Mouse (Mus musculus): ENCODE results near the gene Ntn3. TPM values are rescaled to one million over a fixed set of nuclear protein-coding genes. Genes with fewer than 3 reads are reported as not detected.

Ntn3 gene
- total RNA-seq, 2 experiments from 2014 or later = 0.67 to 0.72 TPM

DNA sequence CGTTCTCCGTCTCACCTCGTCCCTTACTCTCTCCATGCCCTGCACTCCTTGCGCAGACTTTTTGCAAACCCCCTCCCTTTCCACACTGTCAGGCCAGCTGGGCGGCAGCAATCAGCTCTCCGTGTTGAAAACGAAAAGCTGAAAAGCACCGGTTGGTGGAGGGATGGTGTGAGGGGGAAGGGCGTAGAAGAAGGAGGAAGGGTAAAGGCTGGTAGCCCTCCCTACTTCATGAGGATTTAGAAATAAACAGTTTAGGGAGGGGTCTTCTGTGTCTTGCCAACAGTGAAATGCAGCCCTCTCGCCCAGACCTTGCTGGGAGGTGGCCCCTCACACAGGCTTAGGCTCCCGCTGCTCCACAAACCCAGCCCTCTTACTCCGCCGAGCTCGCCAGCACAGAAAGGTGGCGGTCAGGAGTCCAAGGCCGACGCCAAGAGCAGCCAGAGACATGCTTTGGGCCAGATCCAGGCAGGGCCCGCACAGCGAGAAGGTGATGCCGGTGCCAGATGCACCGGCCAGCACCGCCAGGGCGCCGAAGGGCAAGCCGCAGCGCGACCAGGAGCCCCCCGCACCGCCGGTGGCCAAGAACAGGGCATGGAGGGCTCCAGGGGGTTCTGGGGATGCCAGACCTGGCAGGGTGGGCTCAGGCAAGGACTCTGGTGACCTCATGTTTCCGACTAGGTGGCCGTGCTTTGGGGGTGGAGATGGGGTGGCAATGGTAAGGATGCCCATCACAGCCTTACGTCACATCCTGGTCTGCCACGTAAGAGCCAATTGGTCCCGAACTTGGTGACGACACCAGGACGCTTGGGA is 2.5 kb upstream of the Ntn3 start:
- peak; percentile 54 to 55 for DNase-seq

DNA sequence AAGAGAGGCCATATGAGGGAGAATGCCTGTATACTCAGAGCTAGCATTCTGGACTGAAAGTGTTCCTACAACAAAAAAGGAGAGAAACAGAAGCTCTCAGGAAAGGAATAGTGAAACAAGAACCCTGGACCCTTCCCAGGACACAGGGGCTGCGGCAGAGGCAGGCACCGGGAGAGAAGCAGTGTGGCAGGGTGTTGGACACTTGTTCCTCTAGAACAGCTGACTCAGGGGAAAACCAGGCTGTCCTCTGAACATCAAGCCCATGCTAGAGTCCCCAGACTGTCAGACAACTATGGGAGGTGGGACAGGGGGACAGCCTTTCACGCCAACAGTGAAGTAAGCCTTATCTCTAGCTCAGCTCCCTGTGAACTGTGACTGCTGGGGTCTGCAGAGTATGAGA is 1.3 kb upstream of the Ntn3 start:
- DNase-seq = no peak

DNA sequence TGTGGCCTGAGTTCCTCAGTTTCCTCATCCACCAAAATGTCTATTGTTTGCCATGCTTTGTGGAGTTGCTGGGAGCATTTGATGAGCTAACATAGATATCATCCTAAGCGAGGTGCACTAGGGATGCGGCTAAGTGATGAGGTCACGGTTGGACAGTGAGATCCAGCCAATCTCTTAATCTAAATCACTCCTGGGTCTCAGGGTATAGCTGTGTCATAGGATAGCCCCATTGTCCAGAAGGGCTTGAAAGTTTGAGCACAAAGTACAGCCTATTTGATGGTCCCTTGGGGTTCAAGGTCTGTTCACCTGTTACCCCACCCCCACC is 547 bp upstream of the Ntn3 start:
- no peak for DNase-seq

DNA sequence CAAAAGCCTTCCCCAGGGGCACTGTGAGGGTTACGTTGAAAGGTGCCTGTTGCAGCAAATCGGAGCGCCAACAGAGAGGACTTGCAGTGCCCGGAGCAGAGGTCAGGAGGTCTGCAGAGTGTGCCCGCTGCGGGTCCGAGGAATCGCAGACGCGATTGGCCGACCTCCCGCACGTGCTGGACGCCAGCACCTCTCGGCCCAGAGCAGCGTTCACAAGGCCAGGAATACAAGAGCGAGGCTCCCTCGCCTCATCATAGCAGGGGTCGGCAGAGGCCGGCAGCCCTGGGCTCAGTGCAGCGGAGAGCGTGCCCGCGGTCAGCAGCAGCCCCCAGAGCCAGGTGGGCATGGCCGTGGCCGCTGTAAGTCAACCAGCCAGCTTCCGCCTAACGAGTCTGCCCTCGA is 689 bp downstream of the Ntn3 start:
- no peak for DNase-seq

DNA sequence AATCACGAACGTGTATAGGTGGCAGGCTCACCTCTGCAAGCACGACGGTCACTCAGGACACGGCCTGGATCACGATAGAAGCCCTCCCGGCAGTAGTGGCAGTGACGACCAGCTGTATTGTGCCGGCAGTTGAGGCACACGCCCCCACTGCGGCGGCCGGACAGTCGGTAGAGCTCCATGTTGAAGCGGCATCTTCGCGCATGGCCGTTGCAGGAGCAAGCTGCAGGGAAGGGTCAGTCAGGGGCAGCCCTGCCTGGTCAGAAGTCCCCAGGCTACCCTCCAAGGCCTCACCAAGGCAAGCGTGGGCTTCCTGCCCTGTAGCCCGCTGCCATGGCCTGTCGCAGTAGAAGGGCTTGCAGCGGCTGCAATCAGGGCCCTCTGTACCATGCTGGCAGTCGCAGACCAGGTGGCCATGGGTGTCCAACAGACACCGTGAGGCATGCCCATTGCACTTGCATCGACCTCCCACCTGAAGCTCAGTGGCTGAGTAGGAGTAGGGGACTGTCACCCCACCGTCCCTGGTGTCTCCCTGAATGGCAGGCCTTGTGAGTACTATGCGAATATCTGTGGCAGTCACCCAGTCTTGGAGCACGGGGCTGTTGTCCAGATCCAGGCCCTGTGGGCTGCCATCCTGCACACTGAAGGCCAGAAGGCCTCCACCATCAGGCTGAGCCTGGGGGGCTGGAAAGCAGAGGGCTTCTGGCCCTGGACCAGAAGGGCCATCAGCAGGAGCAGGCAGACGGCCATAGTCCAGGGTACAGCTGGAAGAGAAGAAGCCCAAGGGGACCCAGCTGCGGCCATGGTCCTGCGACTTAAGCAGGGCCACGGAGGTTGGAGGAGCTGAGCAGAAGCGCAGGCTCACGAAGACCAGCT is 1.3 kb downstream of the Ntn3 start:
- DNase-seq = no peak

DNA sequence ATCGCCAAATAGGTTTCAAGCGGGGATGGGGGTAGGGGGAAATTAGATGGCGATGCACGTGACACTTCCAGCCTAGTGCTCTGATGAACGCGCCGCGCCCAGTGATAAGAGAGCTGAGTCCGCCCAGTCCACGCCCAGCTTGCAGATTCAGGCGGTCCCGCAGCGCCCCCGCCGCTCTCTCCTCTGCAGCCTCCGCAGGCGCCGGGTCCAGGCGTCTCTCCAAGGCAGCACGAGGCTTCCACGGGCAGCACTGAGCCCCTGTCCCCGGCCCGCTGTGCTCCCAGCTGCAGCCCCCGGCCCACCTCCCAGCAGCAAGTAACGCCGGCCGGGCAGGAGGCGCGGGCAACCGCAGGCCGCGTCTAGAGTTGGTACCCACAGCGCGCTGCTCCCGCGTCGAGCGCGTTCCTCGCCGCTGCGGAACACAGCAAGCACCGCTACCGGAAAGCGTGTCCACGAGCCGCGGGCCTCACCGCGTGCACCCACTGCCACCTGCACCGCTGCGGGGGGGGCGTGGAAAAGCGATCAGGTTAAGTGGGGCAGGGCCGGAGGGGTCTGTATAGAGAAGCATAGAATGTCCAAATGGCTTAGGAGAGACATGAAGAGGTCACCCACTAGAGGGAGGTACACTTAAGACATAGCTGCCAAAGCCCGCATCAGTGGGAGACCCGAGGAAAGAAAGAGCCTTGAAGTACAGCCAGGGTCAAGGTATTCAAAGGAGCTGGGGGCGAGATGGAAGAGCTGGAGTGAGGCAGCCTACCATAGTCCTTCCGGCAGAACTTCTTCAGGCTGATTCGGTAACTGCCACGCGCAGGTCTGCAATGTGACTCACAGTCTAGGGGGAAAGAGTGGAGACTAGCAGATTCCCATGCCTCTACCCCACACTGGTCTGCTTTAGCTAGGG is 2.6 kb downstream of the Ntn3 start:
- DNase-seq = peak; percentile 52 to 54

DNA sequence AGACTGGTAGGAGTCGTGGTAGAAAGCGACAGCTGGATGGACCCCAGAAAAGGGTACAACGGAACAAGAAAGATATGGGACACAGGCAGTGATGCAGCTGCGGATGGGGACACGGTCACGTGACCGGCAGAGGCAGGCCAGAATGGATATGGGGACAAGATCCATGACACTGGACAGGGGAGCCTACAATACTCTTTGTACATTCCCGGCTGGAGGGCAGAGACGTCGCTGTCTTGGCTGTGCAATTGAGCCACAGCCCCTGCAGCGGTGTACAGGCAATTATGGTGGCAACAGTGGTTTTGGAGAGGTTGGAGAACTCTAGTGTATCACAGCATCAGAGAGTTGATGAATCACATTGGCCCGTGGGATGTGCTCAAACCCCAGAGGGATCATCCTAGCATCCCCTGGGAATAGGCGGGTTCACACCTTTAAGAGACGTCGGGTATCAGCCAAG is 3.4 kb downstream of the Ntn3 start:
- peak in 1 of 2 experiments; percentile 72 for DNase-seq

DNA sequence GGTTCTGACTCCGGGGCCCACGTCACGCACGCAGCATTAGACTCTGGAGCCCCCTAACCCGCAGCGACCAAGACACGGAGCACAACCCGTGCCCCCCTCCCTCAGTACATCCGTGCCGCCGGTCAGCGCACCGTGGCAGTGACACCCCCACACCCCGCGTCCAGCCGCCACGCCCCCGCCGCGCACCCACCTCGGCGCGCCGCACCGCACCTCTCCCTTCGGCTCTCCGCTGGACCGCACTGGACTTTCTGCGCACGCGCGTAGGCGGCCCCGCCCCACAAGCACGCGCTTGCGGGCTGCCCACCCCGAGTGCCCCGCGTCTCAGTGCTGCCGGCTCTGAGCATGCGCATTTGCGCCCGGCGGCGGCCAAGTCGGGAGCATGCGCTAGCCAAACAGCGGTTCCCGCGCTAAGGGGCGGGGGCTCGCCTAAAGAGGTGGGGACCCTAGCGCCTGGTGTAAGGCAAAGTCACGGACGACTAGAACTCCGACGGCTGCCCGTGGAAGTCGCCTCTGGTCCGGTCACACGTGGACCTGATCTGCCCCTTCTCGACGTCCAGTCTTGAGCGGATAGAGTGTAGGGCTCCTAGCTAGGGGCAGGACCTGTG is 3.9 kb downstream of the Ntn3 start, which contains the start of gene Tbc1d24:
TSS of gene Tbc1d24 (minus strand) at position 279 of the 605 bp plus-strand sequence.
- DNase-seq = peak; percentile 93 to 95

DNA sequence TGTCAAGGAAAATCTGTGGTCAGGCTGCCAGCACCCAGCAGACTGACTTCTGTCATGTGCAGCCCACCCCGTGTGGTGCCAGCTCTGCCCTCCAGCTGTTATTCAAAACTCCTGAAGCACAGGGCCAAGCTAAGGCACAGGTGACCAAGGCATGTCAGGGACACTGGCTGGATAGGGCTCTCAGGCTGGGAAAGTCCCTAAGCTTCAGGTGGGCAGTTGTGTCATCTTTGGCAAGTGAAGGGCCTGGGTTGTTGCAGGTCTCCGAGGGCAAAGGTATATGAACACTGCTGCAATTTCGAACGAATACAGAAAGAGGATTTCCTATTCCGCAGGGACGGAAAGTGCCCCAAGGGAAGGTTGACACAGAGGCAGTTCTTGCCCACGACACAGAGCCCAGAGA is 4.5 kb downstream of the Ntn3 start:
- DNase-seq = no peak

DNA sequence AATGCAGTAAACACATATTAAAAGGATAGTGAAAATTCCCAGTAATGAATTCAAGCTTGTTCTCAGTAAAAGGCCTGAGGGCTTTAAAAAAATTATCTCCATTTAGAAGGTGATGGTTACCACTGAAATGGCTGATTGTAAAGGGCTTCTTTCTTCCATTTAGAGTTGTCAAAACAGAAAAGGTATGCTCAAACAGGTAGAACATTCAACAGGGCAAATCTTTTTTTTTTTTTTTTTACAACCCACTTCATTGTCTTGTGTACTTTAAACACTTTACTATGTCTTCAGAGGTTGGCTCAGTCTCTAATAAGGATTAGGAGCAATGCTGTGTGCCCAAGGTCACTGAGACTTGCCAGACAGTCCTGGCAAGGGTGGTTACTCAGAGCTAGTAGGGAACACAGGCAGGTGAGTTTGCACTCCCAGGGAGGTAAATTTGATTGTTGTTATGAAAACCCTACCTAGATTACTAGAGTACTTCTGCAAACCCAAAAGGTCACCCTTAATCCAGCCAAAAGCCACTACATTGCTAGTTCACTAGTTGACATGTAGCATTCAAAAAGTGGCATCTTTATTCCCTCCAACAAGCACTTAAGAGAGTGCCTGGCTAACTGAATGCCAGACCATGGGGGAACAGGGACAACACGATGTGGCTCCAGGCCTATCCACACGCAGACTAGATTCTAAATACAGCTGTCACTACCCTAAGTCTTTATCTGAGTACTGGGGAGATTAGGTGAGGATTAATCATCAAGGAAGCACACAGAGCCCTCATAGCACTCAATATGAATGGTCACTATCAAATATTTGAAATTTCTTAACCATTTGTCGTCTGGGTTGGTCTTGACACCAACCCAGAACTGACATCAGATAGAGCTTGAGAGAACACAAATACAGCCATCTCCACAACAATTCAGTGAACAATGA is 5.5 kb downstream of the Ntn3 start:
- no peak for DNase-seq

DNA sequence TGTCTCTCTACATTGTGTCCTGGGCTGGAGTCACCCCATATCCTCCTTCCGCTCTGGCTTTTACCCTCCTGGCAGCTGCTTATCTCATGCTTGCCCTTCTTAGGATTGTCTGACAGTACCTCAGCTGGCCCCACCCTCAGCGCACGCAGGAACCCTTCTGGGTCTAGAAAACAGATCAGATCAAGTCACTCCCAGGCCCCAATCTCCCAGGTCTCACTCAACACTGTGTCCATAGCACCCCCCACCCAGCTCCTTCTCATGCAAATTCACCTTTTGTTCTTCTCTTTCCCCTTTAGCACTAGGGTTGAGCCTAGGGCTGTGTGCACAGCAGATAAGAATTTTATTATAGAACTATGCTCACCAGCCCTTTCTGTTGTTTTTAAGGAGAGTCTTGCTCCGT is 6.3 kb downstream of the Ntn3 start:
- DNase-seq = no peak

DNA sequence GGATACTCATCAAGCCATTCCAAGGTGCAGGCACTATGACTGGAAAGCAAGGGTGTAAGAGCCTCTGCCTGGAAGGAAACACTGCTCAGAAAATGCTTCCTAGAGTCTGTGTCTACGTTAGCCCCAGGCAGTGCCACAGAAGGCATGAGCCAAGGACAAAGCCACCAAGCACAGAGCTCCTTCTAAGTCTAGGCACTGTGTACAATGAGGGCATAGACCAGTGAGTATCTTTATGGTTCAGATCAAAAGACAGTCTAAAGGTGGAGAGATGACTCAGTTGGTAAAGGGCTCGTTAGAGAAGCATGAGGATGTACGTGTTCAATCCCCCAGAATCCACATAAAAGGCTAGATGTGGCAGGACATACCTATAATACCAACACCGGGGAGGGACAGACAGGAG is 8.2 kb downstream of the Ntn3 start:
- DNase-seq = no peak

DNA sequence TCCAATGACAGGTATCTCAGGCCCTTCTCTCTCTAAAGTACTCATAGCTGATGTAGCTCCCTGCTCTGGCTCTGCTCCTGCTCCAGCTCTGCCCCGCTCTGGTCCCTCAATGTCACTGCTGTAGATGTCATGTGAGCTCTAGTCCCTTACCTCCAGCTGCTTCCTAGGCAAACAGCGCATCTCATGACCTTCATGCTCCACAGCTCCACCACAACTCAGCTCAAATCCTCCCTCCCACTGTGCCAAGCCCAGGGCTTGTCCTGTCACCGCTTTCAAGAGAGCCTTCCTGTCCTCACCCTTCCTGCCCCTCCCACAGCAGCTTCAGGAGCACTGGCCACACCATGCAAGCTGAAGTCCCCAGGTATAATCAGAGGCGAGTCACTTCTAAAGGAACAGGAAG is 9.6 kb downstream of the Ntn3 start:
- DNase-seq = peak in 1 of 2 experiments; percentile 54

DNA sequence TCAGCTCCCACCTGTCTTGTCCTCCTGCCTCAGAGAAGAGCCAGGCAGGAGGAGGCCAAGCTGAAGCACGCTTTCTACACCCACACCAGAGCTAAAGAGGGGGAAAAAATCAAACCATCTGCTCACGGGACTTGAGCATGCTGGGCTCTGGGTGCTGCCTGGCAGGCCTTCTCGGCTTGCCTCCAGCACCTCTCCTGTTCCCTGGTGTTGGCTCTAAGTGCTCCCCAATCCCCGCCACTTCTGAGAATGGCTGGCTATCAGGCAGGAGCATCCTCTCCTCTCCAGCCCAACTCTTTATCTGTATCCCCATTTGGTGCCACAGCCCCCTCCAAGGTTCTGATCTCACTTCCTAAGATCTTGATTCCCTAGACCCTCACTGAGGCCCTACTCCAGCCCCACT is 10.1 kb downstream of the Ntn3 start:
- DNase-seq = no peak

DNA sequence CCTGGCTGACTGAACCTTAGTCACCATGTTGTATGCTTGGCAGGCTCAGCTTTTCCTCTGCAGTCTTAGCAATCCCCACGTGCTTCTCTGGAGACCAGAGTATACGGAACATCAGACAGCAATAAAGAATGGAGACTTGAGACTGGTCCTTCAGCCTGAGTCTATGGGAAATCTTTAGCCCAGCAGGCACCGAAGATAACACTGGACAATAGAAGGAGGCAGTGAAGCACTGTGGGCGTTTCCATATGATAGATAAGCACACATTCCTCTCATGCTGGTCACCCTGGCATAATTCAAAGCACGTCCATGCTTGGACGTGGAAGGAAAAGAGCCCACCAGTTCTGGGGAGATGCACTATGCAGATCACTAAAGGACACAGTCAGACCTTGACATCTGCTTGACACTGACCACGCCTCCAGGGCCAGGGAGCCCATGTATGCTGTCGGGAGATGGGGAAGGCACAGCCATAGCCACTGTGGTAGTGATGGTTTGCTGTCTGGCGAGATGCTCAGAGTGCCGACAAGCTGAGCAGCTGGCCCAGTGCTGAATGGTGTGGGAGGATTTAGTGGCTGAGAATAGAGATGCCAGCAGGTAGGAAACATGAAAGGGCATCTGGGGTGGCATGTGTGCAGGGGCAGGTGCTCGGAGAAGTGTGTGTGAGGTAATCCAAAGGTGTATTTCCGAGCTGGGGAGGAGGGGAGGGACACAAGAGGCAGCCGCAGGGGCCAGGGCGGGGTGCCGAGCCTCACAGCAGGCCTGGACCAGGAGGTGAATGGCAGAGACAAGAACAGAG is 12.1 kb downstream of the Ntn3 start:
- DNase-seq = no peak

DNA sequence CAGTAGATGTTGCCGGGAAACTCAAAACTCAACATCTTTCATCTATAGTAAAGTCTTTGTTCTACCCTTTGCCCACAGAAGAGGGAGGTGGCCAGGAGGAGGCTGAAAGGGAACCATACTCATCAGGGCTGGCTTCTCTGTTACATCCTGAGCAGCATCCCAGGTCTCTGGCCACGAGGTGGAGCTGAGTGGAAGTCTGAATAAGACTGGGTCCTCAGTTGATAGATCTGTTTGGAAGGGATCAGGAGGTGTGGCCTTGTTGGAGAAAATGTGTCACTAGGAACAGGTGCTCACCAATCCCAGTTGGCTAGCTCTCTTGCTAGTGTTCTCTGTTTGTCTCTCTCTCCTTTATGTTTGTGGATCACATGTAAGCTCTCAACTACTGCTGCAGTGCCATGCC is 14.0 kb downstream of the Ntn3 start:
- no peak for DNase-seq

DNA sequence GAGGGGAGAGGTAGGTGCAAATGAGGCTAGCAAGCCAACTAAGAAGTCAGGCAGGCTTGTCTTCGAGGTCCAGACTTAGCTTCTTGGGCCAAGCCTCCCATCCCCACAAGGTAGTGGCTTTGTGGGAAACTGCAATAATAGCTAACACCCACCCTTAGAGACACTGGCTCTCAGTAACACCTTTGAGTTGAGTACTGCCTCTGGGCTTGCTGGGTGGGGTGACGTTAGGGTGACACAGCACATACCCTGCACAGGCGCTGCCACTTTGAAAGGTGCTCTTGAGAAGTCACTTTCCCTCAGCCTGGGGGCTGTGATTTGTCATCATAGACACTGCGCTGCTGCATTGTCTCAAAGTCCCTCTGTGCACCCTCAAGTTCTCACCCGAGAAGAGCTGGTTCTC is 15.6 kb downstream of the Ntn3 start:
- DNase-seq = no peak

DNA sequence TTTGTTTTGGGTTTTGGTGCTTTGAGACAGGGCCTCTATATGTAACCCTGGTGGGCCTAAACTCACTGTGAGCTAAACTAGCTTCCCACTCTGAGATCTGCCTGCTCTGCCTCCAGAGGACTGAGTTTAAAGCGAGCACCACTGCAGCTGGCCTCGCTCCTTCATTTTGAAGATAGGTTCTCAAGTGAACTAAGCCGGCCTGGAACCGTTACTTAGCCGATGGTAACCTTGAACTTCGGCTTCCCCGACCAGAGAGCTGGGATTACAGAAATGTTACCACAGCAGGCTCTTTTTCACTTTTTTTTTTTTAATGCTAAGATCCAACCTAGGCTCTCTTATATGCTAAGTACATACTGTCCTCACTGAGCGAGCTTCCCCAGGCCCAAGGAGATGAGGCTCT is 16.1 kb downstream of the Ntn3 start:
- no peak for DNase-seq

DNA sequence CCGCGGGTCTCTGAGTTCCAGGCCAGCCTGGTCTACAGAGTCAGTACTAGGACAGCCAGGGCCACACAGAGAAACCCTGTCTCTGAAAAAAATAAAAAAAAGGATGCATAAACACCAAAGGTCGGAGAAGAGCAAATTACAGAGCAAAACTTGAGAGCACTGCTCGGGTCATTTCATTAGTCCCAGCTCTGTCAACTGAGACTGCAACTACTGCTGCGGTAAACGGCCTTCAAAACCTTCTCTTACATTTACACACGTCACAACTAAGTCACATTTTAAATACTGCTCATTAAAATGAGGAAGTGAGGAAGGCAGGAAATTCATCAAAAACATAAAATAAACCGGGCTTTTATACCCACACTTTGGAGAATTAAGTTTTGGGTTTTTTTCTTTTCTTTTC is 16.5 kb downstream of the Ntn3 start:
- no peak for DNase-seq

DNA sequence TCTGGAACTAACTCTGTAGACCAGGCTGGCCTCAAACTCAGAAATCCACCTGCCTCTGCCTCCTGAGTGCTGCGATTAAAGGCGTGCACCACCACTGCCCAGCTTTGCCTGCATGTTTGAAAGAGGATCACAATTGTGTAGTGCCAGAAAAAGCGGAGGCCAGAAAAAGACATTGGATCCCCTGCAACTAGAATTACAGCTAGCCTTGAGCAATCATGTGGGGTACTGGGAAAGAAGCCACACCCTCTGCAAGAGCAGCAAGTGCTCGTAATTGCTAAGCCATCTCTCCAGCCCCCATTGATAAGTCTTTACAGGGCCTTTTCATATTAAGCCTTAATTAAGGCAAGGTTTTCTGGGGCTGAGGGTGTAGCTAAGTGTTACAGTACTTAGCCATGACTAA is 17.9 kb downstream of the Ntn3 start:
- DNase-seq = no peak

Measured in heart, adult 18-20 months (tissue).